Mouse (Mus musculus): Measurements from ENCODE around the gene Plce1. TPM values are rescaled to one million over a fixed set of nuclear protein-coding genes. Genes with fewer than 3 reads are reported as not detected.

Plce1 gene
- polyA plus RNA-seq, 1 experiment from 2014 or later, result 9.2 TPM

- Histone ChIP-seq H3K9ac (replicated peaks; ENCODE audit: low read depth, low read length) (no peak overlapping the region), H3K4me1 (ENCODE audit: control insufficient read depth, insufficient read depth, low read length) (no peaks in the 10 kb centered on the region), H3K27me3 (ENCODE audit: control insufficient read depth, insufficient read depth, low read length) (no peaks in the 10 kb centered on the region), H3K27ac (ENCODE audit: low read length) (no peak overlapping the region), H3K36me3 (ENCODE audit: control insufficient read depth, insufficient read depth, low read length) (no peaks in the 10 kb centered on the region), H3K4me2 (replicated peaks; ENCODE audit: low read depth, low read length) (no peak overlapping the region), H3K4me3 (ENCODE audit: low read depth, low read length) (no peak overlapping the region), H3K9me3 (ENCODE audit: control insufficient read depth, low read depth, low read length) (no peaks in the 10 kb centered on the region)
- ATAC-seq (ENCODE audit: insufficient number of reproducible peaks, insufficient read depth, low FRiP score, low read depth), result no peak
- 80% methylated on average over 3 of the region's 3 CpGs for WGBS
These were observed 223.8 kb downstream of the Plce1 start for GRCm38 (mm10) chr19:38704742-38705141.

- no peak for ATAC-seq (ENCODE audit: insufficient number of reproducible peaks, insufficient read depth, low FRiP score, low read depth)
- 91% methylated on average over 11 of the region's 11 CpGs for WGBS
These were observed 224.3 kb downstream of the Plce1 start for GRCm38 (mm10) chr19:38705244-38705643.

GRCm38 (mm10) chr19:38706449-38706848, 225.5 kb downstream of the Plce1 start:
- 79% methylated on average over 6 of the region's 6 CpGs for whole genome bisulfite sequencing
- no peak overlapping the region for H3K4me3 ChIP-seq (ENCODE audit: low read depth, low read length)
- no peaks in the 10 kb centered on the region for H3K27me3 ChIP-seq (ENCODE audit: control insufficient read depth, insufficient read depth, low read length)
- H3K27ac ChIP-seq (ENCODE audit: low read length), result no peak overlapping the region
- H3K4me2 ChIP-seq (replicated peaks; ENCODE audit: low read depth, low read length), result no peak overlapping the region
- H3K4me1 ChIP-seq (ENCODE audit: control insufficient read depth, insufficient read depth, low read length), result no peaks in the 10 kb centered on the region
- no peaks in the 10 kb centered on the region for H3K36me3 ChIP-seq (ENCODE audit: control insufficient read depth, insufficient read depth, low read length)
- H3K9ac ChIP-seq (replicated peaks; ENCODE audit: low read depth, low read length), result no peak overlapping the region
- 0 out of 2 replicates have a peak, but pooled peaks have one; percentile 42 for ATAC-seq (ENCODE audit: insufficient number of reproducible peaks, insufficient read depth, low FRiP score, low read depth)
- no peaks in the 10 kb centered on the region for H3K9me3 ChIP-seq (ENCODE audit: control insufficient read depth, low read depth, low read length)

More at GRCm38 (mm10) chr19:38705244-38705643, 224.3 kb downstream of the Plce1 start:
- Histone ChIP-seq H3K4me3 (ENCODE audit: low read depth, low read length) (no peak overlapping the region), H3K4me1 (ENCODE audit: control insufficient read depth, insufficient read depth, low read length) (no peaks in the 10 kb centered on the region), H3K9me3 (ENCODE audit: control insufficient read depth, low read depth, low read length) (no peaks in the 10 kb centered on the region), H3K9ac (replicated peaks; ENCODE audit: low read depth, low read length) (no peak overlapping the region), H3K4me2 (replicated peaks; ENCODE audit: low read depth, low read length) (no peak overlapping the region), H3K27ac (ENCODE audit: low read length) (no peak overlapping the region), H3K36me3 (ENCODE audit: control insufficient read depth, insufficient read depth, low read length) (no peaks in the 10 kb centered on the region), H3K27me3 (ENCODE audit: control insufficient read depth, insufficient read depth, low read length) (no peaks in the 10 kb centered on the region)

GRCm38 (mm10) chr19:38709376-38709775, 228.5 kb downstream of the Plce1 start:
- no peak overlapping the region for H3K4me3 ChIP-seq (ENCODE audit: low read depth, low read length)
- no peaks in the 10 kb centered on the region for H3K27me3 ChIP-seq (ENCODE audit: control insufficient read depth, insufficient read depth, low read length)
- ATAC-seq (ENCODE audit: insufficient number of reproducible peaks, insufficient read depth, low FRiP score, low read depth), result no peak
- H3K36me3 ChIP-seq (ENCODE audit: control insufficient read depth, insufficient read depth, low read length), result no peaks in the 10 kb centered on the region
- H3K4me2 ChIP-seq (replicated peaks; ENCODE audit: low read depth, low read length), result no peak overlapping the region
- no peaks in the 10 kb centered on the region for H3K4me1 ChIP-seq (ENCODE audit: control insufficient read depth, insufficient read depth, low read length)
- H3K9me3 ChIP-seq (ENCODE audit: control insufficient read depth, low read depth, low read length), result no peaks in the 10 kb centered on the region
- H3K27ac ChIP-seq (ENCODE audit: low read length), result no peak overlapping the region
- WGBS, result 91% methylated on average over 2 of the region's 2 CpGs
- H3K9ac ChIP-seq (replicated peaks; ENCODE audit: low read depth, low read length), result no peak overlapping the region

DNA sequence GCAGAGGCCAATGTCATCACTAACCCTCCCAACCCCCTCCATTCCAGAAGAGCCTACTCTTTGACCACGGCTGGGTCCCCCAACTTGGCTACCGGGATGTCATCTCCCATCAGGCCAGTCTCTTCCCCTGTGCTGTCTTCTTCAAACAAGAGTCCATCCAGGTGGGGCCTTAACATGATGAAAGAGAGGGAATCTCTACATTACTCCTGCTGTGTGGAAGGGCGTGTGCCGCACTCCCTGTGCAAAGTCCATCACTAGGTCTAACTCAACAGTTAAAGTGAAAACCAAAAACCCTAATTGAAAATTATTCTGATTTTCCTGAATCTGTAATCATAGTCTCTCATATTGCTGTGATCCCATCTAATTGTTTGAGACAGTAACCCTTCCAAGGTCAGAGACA, 240.9 kb downstream of the Plce1 start:
- 93% methylated on average over 4 of the region's 4 CpGs for WGBS

GRCm38 (mm10) chr19:38722982-38723381, 242.1 kb downstream of the Plce1 start:
- H3K27me3 ChIP-seq (ENCODE audit: control insufficient read depth, insufficient read depth, low read length), result no peaks in the 10 kb centered on the region
- H3K9me3 ChIP-seq (ENCODE audit: control insufficient read depth, low read depth, low read length), result no peaks in the 10 kb centered on the region
- H3K9ac ChIP-seq (replicated peaks; ENCODE audit: low read depth, low read length), result no peak overlapping the region
- no peaks in the 10 kb centered on the region for H3K4me1 ChIP-seq (ENCODE audit: control insufficient read depth, insufficient read depth, low read length)
- H3K27ac ChIP-seq (ENCODE audit: low read length), result no peak overlapping the region
- no peak for ATAC-seq (ENCODE audit: insufficient number of reproducible peaks, insufficient read depth, low FRiP score, low read depth)
- 85% methylated on average over 6 of the region's 6 CpGs for WGBS
- no peak overlapping the region for H3K4me3 ChIP-seq (ENCODE audit: low read depth, low read length)
- H3K4me2 ChIP-seq (replicated peaks; ENCODE audit: low read depth, low read length), result no peak overlapping the region
- H3K36me3 ChIP-seq (ENCODE audit: control insufficient read depth, insufficient read depth, low read length), result peaks cover 3% of the 10 kb centered on the region; the same call in 1 of the 2 replicates

More for the DNA sequence above, 240.9 kb downstream of the Plce1 start:
- Histone ChIP-seq H3K27ac (ENCODE audit: low read length) (no peak overlapping the region), H3K9ac (replicated peaks; ENCODE audit: low read depth, low read length) (no peak overlapping the region), H3K36me3 (ENCODE audit: control insufficient read depth, insufficient read depth, low read length) (peaks cover 1% of the 10 kb centered on the region; the same call in 1 of the 2 replicates), H3K4me1 (ENCODE audit: control insufficient read depth, insufficient read depth, low read length) (no peaks in the 10 kb centered on the region), H3K27me3 (ENCODE audit: control insufficient read depth, insufficient read depth, low read length) (no peaks in the 10 kb centered on the region), H3K4me3 (ENCODE audit: low read depth, low read length) (no peak overlapping the region), H3K4me2 (replicated peaks; ENCODE audit: low read depth, low read length) (no peak overlapping the region), H3K9me3 (ENCODE audit: control insufficient read depth, low read depth, low read length) (no peaks in the 10 kb centered on the region)
- no peak for ATAC-seq (ENCODE audit: insufficient number of reproducible peaks, insufficient read depth, low FRiP score, low read depth)

DNA sequence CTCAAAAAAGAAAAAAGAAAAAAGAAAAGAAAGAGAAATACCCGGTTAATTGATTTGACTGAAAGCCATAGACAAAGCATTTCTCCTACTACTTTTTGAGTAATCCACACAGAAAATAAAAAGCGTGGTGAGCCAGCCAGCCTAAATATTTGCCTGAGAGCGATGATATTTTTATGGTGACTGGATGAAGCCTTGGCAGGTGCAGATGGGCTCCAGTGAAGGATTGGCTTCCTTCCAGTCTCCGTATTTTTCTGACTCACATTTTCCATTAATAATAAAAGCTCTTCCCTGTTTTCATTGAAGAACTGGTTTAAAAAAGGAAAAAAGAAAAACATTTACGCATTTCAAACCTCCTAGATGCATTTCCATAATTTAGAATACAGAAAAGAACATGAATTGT, 243.1 kb downstream of the Plce1 start:
- Histone ChIP-seq H3K4me3 (ENCODE audit: low read depth, low read length) (no peak overlapping the region), H3K36me3 (ENCODE audit: control insufficient read depth, insufficient read depth, low read length) (peaks cover 3% of the 10 kb centered on the region; the same call in 1 of the 2 replicates), H3K4me2 (replicated peaks; ENCODE audit: low read depth, low read length) (no peak overlapping the region), H3K9ac (replicated peaks; ENCODE audit: low read depth, low read length) (no peak overlapping the region), H3K9me3 (ENCODE audit: control insufficient read depth, low read depth, low read length) (no peaks in the 10 kb centered on the region), H3K4me1 (ENCODE audit: control insufficient read depth, insufficient read depth, low read length) (no peaks in the 10 kb centered on the region), H3K27me3 (ENCODE audit: control insufficient read depth, insufficient read depth, low read length) (no peaks in the 10 kb centered on the region), H3K27ac (ENCODE audit: low read length) (no peak overlapping the region)
- no peak for ATAC-seq (ENCODE audit: insufficient number of reproducible peaks, insufficient read depth, low FRiP score, low read depth)
- 51% methylated on average over 5 of the region's 5 CpGs for WGBS

DNA sequence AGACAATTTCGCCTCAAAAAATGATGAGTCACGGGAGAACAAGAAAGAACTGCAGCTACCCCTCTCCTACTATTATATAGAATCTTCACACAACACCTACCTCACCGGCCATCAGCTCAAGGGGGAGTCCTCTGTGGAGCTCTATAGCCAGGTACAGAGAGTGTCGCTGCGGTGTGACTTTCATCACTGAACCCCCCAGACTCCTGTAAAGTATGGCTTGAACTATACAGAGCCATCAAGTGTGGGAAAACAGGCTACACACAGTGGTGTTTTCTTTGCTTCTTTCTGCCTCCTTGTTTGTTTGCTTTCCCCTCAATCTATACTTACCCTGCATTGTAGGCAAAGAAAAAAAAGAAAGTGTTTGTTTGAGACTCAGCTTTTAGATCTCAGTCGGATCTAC, 247.9 kb downstream of the Plce1 start:
- Histone ChIP-seq H3K4me3 (ENCODE audit: low read depth, low read length) (no peak overlapping the region), H3K9ac (replicated peaks; ENCODE audit: low read depth, low read length) (no peak overlapping the region), H3K4me1 (ENCODE audit: control insufficient read depth, insufficient read depth, low read length) (no peaks in the 10 kb centered on the region), H3K27me3 (ENCODE audit: control insufficient read depth, insufficient read depth, low read length) (no peaks in the 10 kb centered on the region), H3K9me3 (ENCODE audit: control insufficient read depth, low read depth, low read length) (no peaks in the 10 kb centered on the region; the same call in 1 of the 2 replicates), H3K27ac (ENCODE audit: low read length) (no peak overlapping the region), H3K36me3 (ENCODE audit: control insufficient read depth, insufficient read depth, low read length) (peaks cover 3% of the 10 kb centered on the region; the same call in 1 of the 2 replicates), H3K4me2 (replicated peaks; ENCODE audit: low read depth, low read length) (no peak overlapping the region)
- WGBS, result 63% methylated on average over 6 of the region's 6 CpGs
- ATAC-seq (ENCODE audit: insufficient number of reproducible peaks, insufficient read depth, low FRiP score, low read depth), result no peak

- Histone ChIP-seq H3K27ac (ENCODE audit: low read length) (no peak overlapping the region), H3K9ac (replicated peaks; ENCODE audit: low read depth, low read length) (no peak overlapping the region), H3K4me1 (ENCODE audit: control insufficient read depth, insufficient read depth, low read length) (no peaks in the 10 kb centered on the region), H3K36me3 (ENCODE audit: control insufficient read depth, insufficient read depth, low read length) (peaks cover 3% of the 10 kb centered on the region; the same call in 1 of the 2 replicates), H3K4me2 (replicated peaks; ENCODE audit: low read depth, low read length) (no peak overlapping the region), H3K4me3 (ENCODE audit: low read depth, low read length) (no peak overlapping the region), H3K9me3 (ENCODE audit: control insufficient read depth, low read depth, low read length) (no peaks in the 10 kb centered on the region; the same call in 1 of the 2 replicates), H3K27me3 (ENCODE audit: control insufficient read depth, insufficient read depth, low read length) (no peaks in the 10 kb centered on the region)
- no peak for ATAC-seq (ENCODE audit: insufficient number of reproducible peaks, insufficient read depth, low FRiP score, low read depth)
- WGBS, result 17% methylated on average over 3 of the region's 3 CpGs
These were observed 248.4 kb downstream of the Plce1 start for GRCm38 (mm10) chr19:38729264-38729663.

Data from stomach, embryonic 14.5 days (tissue).